ENCODE assay signal across 15 mouse cellular contexts in the genomic region with DNA sequence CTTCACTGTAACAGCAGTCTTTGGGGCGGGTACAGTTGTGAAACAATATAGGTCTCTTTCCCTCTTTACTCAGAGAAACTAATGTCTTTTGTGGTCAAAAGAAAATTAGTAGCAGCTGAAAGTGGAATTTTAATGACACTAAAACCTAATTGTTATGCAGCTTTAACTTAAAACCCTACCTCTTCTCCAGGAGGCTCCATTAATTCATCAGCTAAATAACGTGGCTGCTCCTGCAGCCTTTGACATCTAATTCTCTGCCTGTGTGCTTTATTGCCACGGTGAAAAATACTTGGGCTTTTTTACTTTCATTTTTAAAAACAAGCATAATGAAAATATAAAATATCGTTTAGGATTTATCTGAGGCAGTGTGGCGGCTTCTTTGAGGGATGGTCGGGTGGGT. TPM values are rescaled to one million over a fixed set of nuclear protein-coding genes. Genes with fewer than 3 reads are reported as not detected.
"Had no signal": no experiment of that assay in that cellular context is flagged by ENCODE, and none has a peak within 500 bp of the region (broad histone marks: within the 10 kb centered on the region; RNA-seq: fewer than 3 reads in every experiment).

No protein-coding gene starts in this region.

- H3K36me3 ChIP-seq: kidney, embryonic 15.5 days; limb, embryonic 10.5 days; liver, embryonic 15.5 days; midbrain, embryonic 10.5 days; neural tube, embryonic 12.5 days had no signal

- H3K27ac ChIP-seq: kidney, embryonic 15.5 days; limb, embryonic 10.5 days; liver, embryonic 15.5 days; midbrain, embryonic 10.5 days; neural tube, embryonic 12.5 days had no signal

- H3K9me3 ChIP-seq: kidney, embryonic 15.5 days; limb, embryonic 10.5 days; liver, embryonic 15.5 days; neural tube, embryonic 12.5 days had no signal

- DNase-seq: kidney, postnatal 14 days; lung, embryonic 14.5 days; lung, postnatal 10 days; lung, postnatal 4 days; right cerebral cortex, adult 18-20 months; right cerebral cortex, postnatal 25 days; thymus, postnatal 36 days had no signal

- H3K9ac ChIP-seq: kidney, embryonic 15.5 days; liver, embryonic 15.5 days; lung, embryonic 14.5 days; neural tube, embryonic 12.5 days had no signal

- H3K4me2 ChIP-seq: kidney, embryonic 15.5 days; liver, embryonic 11.5 days; liver, embryonic 15.5 days; lung, embryonic 14.5 days; neural tube, embryonic 12.5 days had no signal

- H3K4me1 ChIP-seq: kidney, embryonic 15.5 days; limb, embryonic 10.5 days; liver, embryonic 15.5 days had no signal

- H3K27me3 ChIP-seq: kidney, embryonic 15.5 days; liver, embryonic 15.5 days; neural tube, embryonic 12.5 days had no signal

- H3K4me3 ChIP-seq: kidney, embryonic 15.5 days; limb, embryonic 10.5 days; liver, embryonic 15.5 days; midbrain, embryonic 10.5 days had no signal

RNA-seq across cellular contexts. Expression of gene Lrguk, which starts 15.8 kb away (rescaled TPM):
- total RNA-seq: megakaryocyte, adult 5-6 weeks had no signal
- polyA plus RNA-seq: small intestine, adult 2 months had no signal
